Mouse (Mus musculus): ENCODE measurements around the gene 2610301B20Rik. TPM values are rescaled to one million over a fixed set of nuclear protein-coding genes. Genes with fewer than 3 reads are reported as not detected.

Gene 2610301B20Rik
- 0.30 and 0.57 TPM in 2 replicates for polyA plus RNA-seq (2012; rRNA removed; ENCODE audit: low replicate concordance)

GRCm38 (mm10) chr4:10873920-10874665, at the start of gene 2610301B20Rik:
TSS of gene 2610301B20Rik (plus strand) at chr4:10874498.

All from duodenum, adult 2 months (tissue).